Mouse (Mus musculus) CD4-positive, CD25-positive, alpha-beta regulatory T cell, adult 2 months (primary cell): ENCODE measurements around the gene Smim12.
A peak's percentile ranks its signal among the peaks of the same experiment; 100 is the strongest.

Source experiments
- DNase-seq: peaks from one replicate; pipeline ENCODE4 v3.0.0-alpha.2; 2012; ENCODE audit warnings: low read depth, low spot score

The Smim12 gene

DNA sequence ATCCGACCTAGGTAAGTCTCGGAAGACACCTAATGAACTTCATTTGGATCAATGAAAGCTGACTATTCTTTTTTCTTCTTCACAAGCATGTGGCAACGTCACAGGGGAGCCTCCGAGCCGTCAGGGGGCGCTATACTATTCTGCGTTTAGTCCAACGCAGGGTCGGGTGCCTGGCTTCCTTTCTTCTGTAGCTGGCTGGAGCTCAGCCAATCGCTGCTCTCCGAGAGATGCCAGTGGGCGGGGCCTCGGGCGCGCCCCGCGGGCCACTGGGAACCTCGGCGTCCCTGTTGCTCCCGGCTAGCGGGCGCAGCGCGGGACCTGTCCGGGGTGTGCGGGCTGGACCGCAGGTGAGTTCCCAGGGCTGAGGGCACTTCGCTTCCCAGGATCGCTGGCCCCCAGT is at the start of gene Smim12:
Smim12 (plus strand) TSS at position 233 of the 400 bp plus-strand sequence.
- DNase-seq = peak; percentile 99

DNA sequence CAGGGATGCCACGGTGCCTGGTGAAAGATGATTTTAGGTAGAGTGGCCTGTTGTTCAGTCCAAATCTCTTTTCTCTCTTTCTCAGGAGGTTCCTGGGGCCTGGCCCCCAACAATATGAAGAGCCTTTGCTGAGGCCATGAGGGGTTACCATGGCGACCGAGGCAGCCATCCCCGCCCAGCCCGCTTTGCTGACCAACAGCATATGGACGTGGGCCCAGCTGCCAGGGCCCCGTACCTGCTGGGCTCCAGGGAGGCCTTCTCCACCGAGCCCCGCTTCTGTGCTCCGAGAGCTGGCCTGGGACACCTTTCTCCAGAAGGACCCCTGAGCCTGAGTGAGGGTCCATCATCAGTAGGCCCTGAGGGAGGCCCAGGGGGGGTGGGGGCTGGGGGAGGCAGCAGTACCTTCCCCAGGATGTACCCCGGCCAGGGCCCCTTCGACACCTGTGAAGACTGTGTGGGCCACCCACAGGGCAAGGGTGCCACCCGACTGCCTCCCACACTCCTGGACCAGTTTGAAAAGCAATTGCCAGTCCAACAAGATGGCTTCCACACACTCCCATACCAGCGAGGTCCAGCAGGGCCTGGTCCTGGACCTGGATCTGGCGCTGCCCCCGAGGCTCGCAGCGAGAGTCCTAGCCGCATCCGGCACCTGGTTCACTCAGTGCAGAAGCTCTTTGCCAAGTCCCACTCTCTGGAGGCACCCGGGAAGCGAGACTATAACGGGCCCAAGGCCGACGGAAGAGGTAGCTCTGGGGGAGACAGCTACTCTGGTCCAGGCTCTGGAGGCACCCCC is 48.9 kb upstream of the Smim12 start:
- no peak for DNase-seq

DNA sequence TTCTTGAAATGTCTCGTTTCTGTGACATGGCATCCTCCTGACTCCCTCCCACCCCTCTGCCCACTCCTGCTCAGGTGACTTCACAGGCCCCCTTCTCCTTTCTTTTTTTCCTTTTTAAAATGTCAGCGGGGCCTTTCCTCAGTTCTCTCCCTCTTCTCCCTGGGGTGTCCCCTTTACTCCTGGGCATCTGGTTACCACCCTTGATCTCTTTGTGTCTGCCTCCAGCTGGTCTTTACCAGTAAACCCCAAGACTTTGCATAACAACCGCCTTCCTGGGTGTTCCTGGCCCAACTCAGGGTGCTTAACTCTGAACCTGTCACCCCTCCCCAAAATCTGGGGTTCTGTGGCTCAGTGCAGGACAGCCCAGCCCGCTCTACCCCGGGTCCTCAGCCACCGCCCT is 45.0 kb upstream of the Smim12 start:
- no peak for DNase-seq

DNA sequence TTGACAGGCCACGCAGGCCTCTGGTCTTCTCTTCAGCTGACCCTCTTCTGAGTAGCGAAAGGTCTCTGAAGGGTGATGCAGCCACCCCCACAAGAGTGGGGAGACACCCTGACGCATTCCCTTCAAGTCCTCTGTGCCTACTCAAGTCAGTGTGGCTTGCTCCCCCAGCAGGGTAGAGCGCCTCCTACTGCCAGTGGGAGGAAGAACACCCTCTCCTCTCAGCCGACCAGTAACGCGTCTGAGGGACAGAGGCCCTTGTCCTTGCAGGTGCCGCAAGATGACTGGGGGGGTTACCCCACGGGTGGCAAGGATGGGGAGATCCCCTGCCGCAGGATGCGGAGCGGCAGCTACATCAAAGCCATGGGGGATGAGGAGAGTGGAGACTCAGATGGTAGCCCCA is 44.2 kb upstream of the Smim12 start:
- DNase-seq = peak; percentile 50

DNA sequence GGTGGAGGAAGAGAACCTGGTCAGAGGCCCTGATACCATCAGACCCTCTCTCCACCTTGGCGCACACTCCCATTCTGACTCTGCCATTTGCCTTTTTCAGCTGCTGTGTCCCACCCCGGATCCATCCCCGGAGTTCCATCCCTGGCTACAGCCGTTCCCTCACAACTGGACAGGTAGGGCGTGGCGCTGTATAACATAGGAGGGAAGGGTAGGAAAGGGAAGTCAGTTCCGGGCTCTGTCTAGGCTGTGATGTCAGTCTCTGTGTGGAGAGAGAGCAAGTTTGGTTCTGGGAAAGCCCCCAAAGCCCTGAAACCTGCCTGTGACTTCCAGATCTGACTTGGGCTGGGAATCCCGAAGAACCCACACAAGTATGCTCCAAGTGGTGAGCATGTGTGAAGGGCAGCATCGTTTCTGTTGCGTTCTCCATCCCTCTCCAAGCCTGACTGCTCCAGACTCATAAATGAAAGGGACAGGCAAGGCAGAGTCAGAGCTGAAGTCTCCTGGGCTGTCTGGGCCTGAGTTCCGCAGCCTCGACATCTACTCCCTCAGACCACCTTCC is 43.3 kb upstream of the Smim12 start:
- DNase-seq = no peak

DNA sequence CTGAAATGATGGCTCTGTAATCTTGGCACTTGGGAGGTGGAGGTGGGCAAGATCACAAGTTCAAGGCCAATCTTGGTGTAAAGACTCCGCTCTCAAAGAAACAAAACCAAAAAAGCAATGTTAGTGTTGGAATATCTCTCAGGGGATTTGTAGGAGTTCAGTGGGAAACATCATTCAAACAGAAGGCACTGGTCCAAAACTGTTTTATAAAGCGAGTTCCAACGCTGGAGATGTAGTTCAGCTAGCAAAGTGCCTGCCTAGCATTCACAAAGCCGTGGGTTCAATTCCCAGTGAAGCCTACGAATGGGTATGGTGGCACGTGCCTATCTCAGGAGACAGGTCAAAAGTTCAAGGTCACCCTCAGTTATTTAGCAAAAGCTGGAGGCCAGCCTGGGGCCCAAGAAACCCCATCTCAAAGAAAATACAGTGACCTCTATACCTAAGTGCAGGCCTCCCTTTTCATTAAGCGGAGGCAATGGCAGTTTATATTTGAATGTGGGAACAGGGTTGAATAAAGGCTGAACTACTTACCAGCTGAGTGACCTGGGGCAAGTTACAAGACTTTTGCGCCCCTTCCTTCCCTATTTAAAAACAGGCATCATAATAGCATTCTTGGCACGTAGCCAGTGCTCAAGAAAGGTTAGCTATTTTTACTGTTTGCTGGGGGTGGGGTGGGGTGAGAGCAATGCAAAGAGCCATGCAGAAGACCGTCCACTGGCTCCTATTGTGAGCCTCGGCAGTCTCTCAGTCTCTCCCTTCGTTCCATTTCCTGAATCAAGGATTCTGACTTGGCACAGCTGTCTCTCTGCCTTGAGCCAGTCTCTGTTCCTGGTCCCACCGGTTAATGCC is 42.6 kb upstream of the Smim12 start:
- no peak for DNase-seq

DNA sequence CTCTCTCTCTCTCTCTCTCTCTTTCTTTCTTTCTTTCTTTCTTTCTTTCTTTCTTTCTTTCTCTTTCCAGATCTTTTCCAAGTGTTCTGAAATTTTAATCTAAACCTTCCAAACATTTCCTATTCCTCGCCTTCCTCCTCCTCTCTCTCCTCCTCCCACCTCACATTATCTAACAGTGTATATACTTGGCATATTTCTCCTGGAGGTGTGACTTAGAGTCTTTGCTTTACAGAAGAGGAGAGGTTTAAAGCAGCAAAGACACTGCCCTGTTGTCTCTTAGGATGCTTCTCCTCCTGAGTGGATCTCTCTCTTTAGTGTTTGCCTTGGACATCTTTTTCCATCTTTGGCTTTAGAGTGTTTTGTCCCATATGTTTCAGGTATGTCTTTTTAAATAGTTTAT is 40.5 kb upstream of the Smim12 start:
- DNase-seq = no peak

DNA sequence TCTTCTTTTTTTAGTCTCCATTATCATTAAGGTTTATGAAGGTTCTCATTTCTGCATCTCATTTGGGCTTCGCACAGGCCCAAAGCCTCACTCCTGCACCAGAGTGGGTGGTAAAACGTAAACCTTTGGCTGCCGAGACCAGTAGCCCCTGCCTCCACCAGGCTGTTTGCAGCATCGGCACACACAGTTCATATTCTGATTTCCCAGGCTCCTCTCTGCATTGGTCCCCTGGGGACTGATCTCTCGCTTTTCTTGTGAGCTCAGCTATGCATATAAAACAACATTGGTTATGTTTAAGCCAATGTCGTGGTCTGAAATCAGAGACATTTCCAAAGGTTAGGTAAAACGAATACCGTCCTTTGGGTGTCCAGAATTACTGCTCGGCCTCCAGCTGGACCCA is 32.3 kb upstream of the Smim12 start:
- no peak for DNase-seq

DNA sequence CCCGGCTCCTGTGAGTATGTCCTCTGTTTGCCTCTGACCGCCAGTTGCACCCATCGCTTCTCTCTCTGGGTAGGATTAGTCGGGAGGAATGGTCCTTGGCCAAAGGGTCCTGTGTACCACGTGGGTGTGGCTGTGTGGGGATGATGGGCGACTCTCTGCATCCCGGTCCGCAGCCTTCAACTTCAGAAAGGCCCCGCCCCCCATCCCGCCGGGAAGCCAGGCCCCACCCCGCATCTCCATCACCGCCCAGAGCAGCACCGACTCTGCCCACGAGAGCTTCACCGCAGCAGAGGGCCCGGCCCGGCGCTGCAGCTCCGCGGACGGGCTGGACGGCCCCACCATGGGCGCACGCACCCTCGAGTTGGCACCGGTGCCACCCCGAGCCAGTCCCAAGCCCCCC is 29.1 kb upstream of the Smim12 start:
- DNase-seq = no peak

DNA sequence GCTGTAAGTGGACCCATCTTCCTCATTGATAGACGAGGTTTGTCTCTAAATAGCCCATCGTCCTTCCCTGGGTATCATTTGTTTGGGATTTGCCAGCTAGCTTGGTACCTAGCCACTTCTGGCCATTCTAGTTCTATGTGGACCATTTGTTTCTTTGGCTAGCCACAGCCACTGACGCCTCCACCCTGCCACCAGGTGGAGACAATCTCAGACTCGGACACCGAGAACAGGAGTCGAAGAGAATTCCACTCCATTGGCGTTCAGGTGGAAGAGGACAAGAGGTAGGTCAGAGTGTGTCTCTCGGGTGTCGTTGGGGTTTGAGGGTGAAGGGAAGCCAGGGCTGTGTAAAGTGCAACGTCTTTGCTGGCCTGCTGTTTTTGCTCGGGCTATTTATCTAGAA is 28.5 kb upstream of the Smim12 start:
- DNase-seq = no peak

DNA sequence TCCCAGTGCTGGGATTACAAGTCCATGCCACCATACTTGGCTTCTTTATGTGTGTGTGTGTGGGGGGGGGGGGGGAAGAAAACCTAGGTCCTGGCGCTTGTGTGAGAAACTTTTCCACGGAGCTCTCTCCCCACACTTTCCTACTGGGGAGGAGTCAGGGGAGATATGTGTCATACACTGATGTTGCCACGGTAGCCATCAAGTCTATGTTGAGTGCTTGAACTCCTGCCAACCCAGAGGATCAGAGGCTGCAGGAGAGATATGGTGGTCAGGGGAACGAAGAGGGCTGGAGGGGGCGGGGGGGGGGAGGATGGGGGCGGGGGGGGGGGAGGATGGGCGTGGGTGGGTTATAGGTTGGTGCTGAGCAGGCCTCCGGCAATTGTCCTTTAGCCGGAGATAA is 27.8 kb upstream of the Smim12 start:
- no peak for DNase-seq

DNA sequence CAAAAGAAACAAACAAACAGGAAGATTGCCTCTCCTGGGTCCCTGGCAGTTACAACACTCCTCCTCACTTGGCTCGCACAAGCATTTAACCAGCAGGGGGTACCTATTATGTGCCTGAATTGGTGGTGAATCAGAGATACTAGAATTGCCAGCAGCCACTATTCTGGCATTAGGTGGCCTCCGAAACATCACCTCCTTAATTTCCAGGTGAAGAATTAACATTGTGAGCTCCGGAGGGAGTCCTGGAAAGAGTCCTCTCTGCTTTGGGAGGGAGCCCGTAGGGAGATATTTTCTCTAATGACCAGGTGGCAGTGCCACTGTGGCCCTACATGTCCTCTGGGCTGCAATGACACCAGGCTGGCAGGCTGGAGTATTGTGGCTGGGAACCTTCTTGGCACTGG is 27.3 kb upstream of the Smim12 start:
- DNase-seq = no peak

DNA sequence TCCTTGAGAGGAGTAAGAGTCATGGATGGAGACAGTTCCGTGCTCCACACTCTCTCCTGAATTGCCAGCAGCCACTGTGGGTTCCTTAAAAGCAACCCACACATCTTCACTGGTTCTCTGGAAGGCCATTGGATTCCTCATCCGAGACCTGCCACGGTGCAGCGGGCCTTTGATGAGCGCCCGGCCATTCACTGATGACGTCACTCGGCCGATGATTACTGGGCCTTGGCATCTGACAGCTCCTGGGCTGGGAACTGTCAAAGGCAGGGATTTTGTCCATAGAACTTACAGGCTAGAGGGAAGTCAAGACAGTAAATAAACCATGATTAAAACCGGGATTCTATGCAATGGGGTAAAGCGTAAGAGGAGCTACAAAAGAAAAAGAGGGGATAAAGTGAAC is 26.5 kb upstream of the Smim12 start:
- no peak for DNase-seq

DNA sequence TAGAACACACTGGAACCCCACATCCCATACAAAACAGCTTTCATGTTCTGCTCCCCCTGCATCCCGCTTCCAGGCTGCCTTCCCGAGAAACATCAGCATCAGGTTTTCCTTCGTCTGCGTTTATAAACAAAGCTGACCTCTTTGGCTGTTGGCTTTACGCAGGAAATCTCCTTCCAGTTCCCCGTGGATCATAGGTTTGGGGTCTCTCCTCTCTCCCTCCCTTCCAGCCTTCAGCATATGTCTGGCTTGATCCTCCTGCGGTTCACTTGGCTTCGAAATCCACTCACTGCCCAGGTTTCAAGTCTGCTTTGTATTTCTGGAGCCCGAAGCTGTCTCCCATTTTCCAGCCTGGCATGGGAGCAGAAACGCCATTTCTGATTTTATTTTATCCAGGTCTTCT is 20.3 kb upstream of the Smim12 start:
- no peak for DNase-seq

DNA sequence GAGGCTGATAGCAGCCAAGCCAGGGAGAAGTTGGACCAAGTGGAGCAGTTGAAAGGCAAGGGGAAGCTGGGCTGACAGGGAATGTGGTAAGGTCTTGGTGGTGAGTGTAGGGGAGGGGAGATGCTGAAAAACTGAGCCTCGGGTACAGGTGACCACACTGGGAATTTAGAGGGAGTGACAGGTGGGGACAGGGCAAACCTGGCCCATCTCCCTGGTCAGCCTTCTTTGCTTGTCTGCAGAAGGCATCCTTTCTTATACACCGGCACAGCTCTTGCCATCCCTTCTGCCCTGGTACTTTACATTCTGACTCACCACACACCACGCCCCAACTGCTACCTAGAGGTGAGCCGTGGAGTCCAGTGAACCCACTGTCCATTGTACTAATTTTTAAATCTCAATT is 19.8 kb upstream of the Smim12 start:
- no peak for DNase-seq

DNA sequence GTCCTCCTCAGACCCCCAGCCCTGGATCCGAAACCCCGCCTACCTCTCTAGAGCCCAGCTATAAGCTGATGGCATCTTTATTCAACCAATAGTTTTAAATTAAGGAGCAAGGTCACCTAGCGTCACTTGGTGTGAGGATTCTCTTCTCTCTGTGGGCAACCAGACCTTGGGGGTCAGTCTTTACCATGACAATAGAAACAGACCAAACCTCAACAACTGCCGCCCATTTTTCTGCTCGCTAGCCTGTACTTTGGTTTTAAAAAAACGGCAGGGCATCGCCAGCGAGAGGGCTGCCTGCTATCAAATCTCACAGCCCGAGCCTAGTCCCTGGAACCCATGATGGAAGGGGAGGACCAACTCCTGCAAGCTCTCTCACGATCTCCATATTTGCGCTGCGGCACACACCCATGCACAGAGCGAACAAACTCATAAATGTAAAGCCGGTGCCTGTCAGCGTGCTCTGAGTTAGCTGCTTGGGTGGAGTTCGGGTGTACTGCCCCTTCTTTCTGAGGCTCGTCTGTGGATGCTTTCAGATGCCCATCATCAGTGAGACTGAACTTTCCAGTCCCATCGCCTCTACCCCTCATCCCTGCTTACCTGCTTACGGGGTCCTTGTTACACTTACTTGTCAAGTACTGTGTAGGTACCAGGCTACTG is 19.0 kb upstream of the Smim12 start:
- no peak for DNase-seq

DNA sequence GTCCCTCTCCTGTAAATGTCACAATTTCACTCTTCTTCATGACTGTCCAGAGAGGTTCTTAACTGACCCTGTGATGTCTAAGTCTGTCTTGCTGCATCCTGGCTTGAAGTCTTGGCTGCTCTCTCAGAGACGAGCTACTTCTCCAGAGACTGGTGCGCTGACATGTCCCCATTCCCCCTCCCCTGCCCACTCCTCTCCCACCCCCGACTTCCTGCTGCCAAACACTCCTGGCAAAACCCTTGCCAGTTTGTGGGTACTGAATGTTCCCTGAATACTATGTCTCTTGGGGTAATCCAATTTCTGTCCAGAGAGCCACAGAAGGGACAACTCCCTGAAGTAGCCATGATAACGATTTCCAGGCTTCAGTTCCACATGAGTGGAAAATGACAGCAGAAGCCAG is 17.5 kb upstream of the Smim12 start:
- no peak for DNase-seq

DNA sequence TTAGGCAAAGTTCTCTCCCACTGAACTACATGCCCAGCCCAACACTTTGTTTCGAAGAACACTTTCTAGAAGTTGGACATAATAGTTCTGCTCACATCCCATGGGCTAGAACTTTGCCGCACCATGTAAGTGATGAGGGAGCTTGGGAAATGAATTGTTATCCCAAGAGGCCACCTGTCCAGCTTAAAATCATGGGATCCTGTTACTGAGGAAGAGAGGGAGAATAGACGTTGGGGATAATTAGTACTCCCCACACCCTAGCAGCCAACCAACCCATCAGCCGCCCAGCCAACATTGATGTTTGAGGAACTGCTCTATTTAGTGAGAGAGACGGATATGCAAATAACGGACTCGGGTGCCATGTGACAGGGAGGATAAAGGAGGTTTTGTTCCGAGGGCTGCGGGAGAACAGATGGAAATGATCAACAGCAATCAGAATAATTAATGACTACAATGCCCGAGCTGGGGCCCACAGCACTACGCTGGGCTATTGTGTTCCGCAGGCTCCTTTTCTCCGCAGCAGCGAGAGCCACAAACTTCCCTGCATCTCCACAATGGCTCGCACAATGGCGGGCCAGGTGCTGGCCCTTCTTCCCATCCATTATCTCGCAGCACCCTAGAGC is 16.4 kb upstream of the Smim12 start:
- no peak for DNase-seq

DNA sequence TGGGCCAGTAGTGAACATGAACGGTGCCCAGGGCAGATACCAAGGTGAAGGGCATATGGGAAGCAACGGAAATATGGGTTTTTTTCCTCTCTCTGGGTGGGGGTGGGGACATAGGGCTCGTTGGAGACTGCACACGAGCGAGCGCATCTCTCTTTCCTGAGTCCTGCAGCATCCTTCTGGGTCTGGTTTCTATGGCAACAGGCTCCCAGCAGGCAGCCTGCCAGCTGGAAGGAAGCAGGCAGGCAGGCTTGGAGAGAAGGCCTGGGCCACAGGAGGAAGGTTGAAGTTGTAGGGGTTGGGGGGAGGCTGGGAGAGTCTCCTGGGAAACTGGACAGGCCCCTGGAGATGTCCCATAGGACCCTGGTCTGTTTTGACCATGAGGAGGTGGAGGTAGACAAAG is 11.6 kb upstream of the Smim12 start:
- no peak for DNase-seq

DNA sequence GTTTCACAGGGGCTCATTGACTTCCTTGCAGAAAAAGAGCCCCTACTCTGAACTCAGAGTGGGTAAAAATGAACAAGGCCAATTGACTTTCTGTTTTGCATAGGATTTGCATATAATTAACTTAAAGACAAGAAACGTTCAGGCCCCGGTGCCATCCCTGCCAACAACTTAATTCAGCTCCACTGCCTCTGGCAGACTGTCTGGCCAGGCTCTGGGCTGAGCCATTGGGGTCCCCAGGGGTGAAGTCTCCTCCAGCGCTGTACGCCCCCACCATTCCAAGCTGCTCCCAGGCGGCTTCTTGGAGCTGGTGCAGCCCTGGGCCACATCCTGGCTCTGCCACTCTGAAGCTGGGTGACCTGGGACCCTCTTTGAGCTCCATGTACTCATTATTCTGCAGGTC is 11.0 kb upstream of the Smim12 start:
- DNase-seq = no peak

DNA sequence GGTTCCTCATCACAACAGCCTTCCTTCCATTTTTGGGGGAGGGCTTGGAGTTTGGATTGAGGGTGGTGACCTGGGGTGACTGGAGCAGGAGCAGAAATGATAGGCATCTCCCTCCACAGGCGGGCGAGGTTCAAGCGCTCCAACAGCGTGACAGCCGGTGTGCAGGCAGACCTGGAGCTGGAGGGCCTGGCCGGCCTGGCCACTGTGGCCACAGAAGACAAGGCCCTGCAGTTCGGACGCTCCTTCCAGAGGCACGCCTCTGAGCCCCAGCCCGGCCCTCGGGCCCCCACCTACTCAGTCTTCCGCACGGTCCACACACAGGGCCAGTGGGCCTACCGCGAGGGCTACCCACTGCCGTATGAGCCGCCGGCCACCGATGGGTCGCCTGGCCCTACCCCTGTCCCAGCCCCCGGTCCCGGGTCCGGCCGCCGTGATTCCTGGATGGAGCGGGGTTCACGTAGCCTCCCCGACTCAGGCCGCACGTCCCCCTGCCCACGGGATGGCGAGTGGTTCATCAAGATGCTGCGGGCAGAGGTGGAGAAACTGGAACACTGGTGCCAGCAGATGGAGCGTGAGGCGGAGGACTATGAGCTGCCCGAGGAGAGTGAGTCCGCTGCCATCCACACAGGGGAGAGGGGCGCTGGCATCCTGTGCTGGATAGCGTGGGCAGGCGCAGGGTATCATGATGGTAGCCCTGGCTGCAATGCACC is 10.0 kb upstream of the Smim12 start:
- DNase-seq = no peak
